Mouse (Mus musculus) hindbrain, embryonic 16.5 days (tissue): ENCODE measurements around the gene Syt1. TPM values are rescaled to one million over a fixed set of nuclear protein-coding genes. Genes with fewer than 3 reads are reported as not detected.
A peak's percentile ranks its signal among the peaks of the same experiment; 100 is the strongest.

Experiments
- ATAC-seq: fragments of 200-750 bp; cut with Nextera tagmentation; 2 replicates; pipeline ENCODE4 v1.8.0; 2017; ENCODE audit warnings: moderate TSS enrichment, moderate library complexity
- H3K27ac ChIP-seq: fragments of 300-500 bp; sonication (generic); 2 replicates; pipeline ENCODE4 v1.5.1; 2014; ENCODE audit warnings: low read depth, mild to moderate bottlenecking, control low read depth, low read length, moderate library complexity
- H3K27me3 ChIP-seq: fragments of 300-500 bp; sonication (generic); replicated peaks from 2 replicates; pipeline ENCODE4 v1.6.1; 2014; ENCODE audit warnings: low read length; ENCODE audit not compliant: control insufficient read depth, insufficient read depth
- H3K36me3 ChIP-seq: fragments of 300-500 bp; sonication (generic); 2 replicates; pipeline ENCODE4 v1.6.1; 2014; ENCODE audit warnings: mild to moderate bottlenecking, low read length, moderate library complexity, mixed read lengths; ENCODE audit not compliant: control insufficient read depth, insufficient read depth
- H3K4me1 ChIP-seq: fragments of 300-500 bp; sonication (generic); 2 replicates; pipeline ENCODE4 v1.6.1; 2014; ENCODE audit warnings: low read depth, low read length; ENCODE audit not compliant: control insufficient read depth, insufficient read depth
- H3K4me2 ChIP-seq: fragments of 300-500 bp; sonication (generic); 2 replicates; pipeline ENCODE4 v1.6.1; 2014; ENCODE audit warnings: mild to moderate bottlenecking, low read length, control low read depth, moderate library complexity
- H3K4me3 ChIP-seq: fragments of 300-500 bp; sonication (generic); 2 replicates; pipeline ENCODE4 v1.5.1; 2014; ENCODE audit warnings: mild to moderate bottlenecking, low read length, control low read depth, moderate library complexity
- H3K9ac ChIP-seq: fragments of 300-500 bp; sonication (generic); 2 replicates; pipeline ENCODE4 v1.6.1; 2014; ENCODE audit warnings: low read depth, mild to moderate bottlenecking, control low read depth, low read length, moderate library complexity
- H3K9me3 ChIP-seq: fragments of 300-500 bp; sonication (generic); 2 replicates; pipeline ENCODE4 v1.6.1; 2014; ENCODE audit warnings: mild to moderate bottlenecking, low read length, moderate library complexity; ENCODE audit not compliant: control insufficient read depth
- WGBS: fragments of 180-500 bp; shearing (Covaris S2); extraction: QIAGEN DNeasy Blood & Tissue Kit; methylation state at CpG from one replicate; pipeline ENCODE4 v1.1.7; 2014; 5-methylcytosine and 5-hydroxymethylcytosine counted together
- polyA plus RNA-seq: library from polyadenylated mRNA; unstranded; fragments of >200 nt; fragmentation: Nextera tagmentation; extraction: Ambion mirVana; gene quantifications from 2 replicates; pipeline ENCODE4 v1.2.1, GENCODE M21; 2015

Syt1 gene
- polyA plus RNA-seq, 1 experiment from 2014 or later = 149 TPM

- Histone ChIP-seq H3K27ac (no peak overlapping the region), H3K36me3 (peaks cover 5% of the 10 kb centered on the region; the same call in 1 of the 2 replicates), H3K9ac (no peak overlapping the region), H3K4me2 (no peak overlapping the region), H3K9me3 (no peaks in the 10 kb centered on the region), H3K27me3 (no peaks in the 10 kb centered on the region), H3K4me1 (no peaks in the 10 kb centered on the region), H3K4me3 (no peak overlapping the region)
- no peak for ATAC-seq
- 64% methylated on average over 21 of the region's 21 CpGs for WGBS
Observed at GRCm38 (mm10) chr10:108504128-108504870, 506.5 kb downstream of the Syt1 start.

- no peaks in the 10 kb centered on the region for H3K27me3 ChIP-seq
- no peaks in the 10 kb centered on the region for H3K4me1 ChIP-seq
- peaks cover 7% of the 10 kb centered on the region; the same call in 1 of the 2 replicates for H3K9me3 ChIP-seq
- 62% methylated on average over 7 of the region's 7 CpGs for WGBS
- no peak overlapping the region for H3K27ac ChIP-seq
- no peak overlapping the region for H3K4me2 ChIP-seq
- no peak for ATAC-seq
- H3K4me3 ChIP-seq = no peak overlapping the region
- H3K36me3 ChIP-seq = no peaks in the 10 kb centered on the region
- H3K9ac ChIP-seq = no peak overlapping the region
Observed at GRCm38 (mm10) chr10:108490231-108490630, 520.6 kb downstream of the Syt1 start.

- Histone ChIP-seq H3K9me3 (no peaks in the 10 kb centered on the region), H3K36me3 (no peaks in the 10 kb centered on the region)
- whole genome bisulfite sequencing = 87% methylated on average over 10 of the region's 10 CpGs
Observed at GRCm38 (mm10) chr10:108483991-108484390, 526.8 kb downstream of the Syt1 start.

GRCm38 (mm10) chr10:108480146-108480850, 530.5 kb downstream of the Syt1 start:
- ATAC-seq = no peak
- Histone ChIP-seq H3K27me3 (no peaks in the 10 kb centered on the region), H3K9me3 (peaks cover 6% of the 10 kb centered on the region; the same call in 1 of the 2 replicates), H3K36me3 (no peaks in the 10 kb centered on the region), H3K27ac (no peak overlapping the region), H3K4me1 (no peaks in the 10 kb centered on the region), H3K4me3 (no peak overlapping the region), H3K4me2 (no peak overlapping the region), H3K9ac (no peak overlapping the region)
- 77% methylated on average over 11 of the region's 11 CpGs for WGBS

More at GRCm38 (mm10) chr10:108483991-108484390, 526.8 kb downstream of the Syt1 start:
- no peak overlapping the region for H3K9ac ChIP-seq
- no peak for ATAC-seq
- no peaks in the 10 kb centered on the region for H3K27me3 ChIP-seq
- H3K4me3 ChIP-seq = no peak overlapping the region
- no peak overlapping the region for H3K4me2 ChIP-seq
- H3K27ac ChIP-seq = no peak overlapping the region
- H3K4me1 ChIP-seq = no peaks in the 10 kb centered on the region

- Histone ChIP-seq H3K27ac (0 out of 2 replicates have a peak overlapping the region, but pooled peaks have one; percentile 5), H3K27me3 (no peaks in the 10 kb centered on the region), H3K36me3 (no peaks in the 10 kb centered on the region), H3K4me3 (no peak overlapping the region), H3K4me2 (no peak overlapping the region), H3K9ac (no peak overlapping the region), H3K4me1 (no peaks in the 10 kb centered on the region), H3K9me3 (peaks cover 5% of the 10 kb centered on the region; the same call in 1 of the 2 replicates)
- 30% methylated on average over 6 of the region's 6 CpGs for WGBS
- peak; percentile 61; the same call in 1 of the 2 replicates for ATAC-seq
Observed at GRCm38 (mm10) chr10:108470319-108470955, 540.3 kb downstream of the Syt1 start.

GRCm38 (mm10) chr10:108466539-108466938, 544.2 kb downstream of the Syt1 start:
- no peak for ATAC-seq
- WGBS = 61% methylated on average over 8 of the region's 8 CpGs
- no peak overlapping the region for H3K27ac ChIP-seq
- H3K27me3 ChIP-seq = no peaks in the 10 kb centered on the region
- H3K4me3 ChIP-seq = no peak overlapping the region
- H3K9me3 ChIP-seq = no peaks in the 10 kb centered on the region
- H3K36me3 ChIP-seq = no peaks in the 10 kb centered on the region
- H3K4me1 ChIP-seq = no peaks in the 10 kb centered on the region
- no peak overlapping the region for H3K4me2 ChIP-seq
- no peak overlapping the region for H3K9ac ChIP-seq

- ATAC-seq = no peak
- Histone ChIP-seq H3K9ac (no peak overlapping the region), H3K4me1 (no peaks in the 10 kb centered on the region), H3K27me3 (no peaks in the 10 kb centered on the region), H3K27ac (no peak overlapping the region), H3K36me3 (no peaks in the 10 kb centered on the region), H3K9me3 (no peaks in the 10 kb centered on the region), H3K4me3 (no peak overlapping the region), H3K4me2 (no peak overlapping the region)
- 54% methylated on average over 2 of the region's 2 CpGs for WGBS
Observed at GRCm38 (mm10) chr10:108461862-108462261, 548.9 kb downstream of the Syt1 start.

GRCm38 (mm10) chr10:108457054-108457453, 553.7 kb downstream of the Syt1 start:
- Histone ChIP-seq H3K27ac (no peak overlapping the region), H3K4me2 (no peak overlapping the region), H3K36me3 (no peaks in the 10 kb centered on the region), H3K4me3 (no peak overlapping the region), H3K9me3 (no peaks in the 10 kb centered on the region), H3K4me1 (no peaks in the 10 kb centered on the region), H3K27me3 (no peaks in the 10 kb centered on the region), H3K9ac (no peak overlapping the region)
- WGBS = 94% methylated on average over 2 of the region's 2 CpGs
- ATAC-seq = no peak

GRCm38 (mm10) chr10:108455883-108456282, 554.9 kb downstream of the Syt1 start:
- no peaks in the 10 kb centered on the region for H3K4me1 ChIP-seq
- H3K4me2 ChIP-seq = no peak overlapping the region
- H3K36me3 ChIP-seq = no peaks in the 10 kb centered on the region
- no peak for ATAC-seq
- H3K27me3 ChIP-seq = no peaks in the 10 kb centered on the region
- no peak overlapping the region for H3K9ac ChIP-seq
- 85% methylated on average over 2 of the region's 2 CpGs for WGBS
- H3K9me3 ChIP-seq = no peaks in the 10 kb centered on the region
- H3K4me3 ChIP-seq = no peak overlapping the region
- no peak overlapping the region for H3K27ac ChIP-seq
